Mouse (Mus musculus): ENCODE results near the gene Gm45213. TPM values are rescaled to one million over a fixed set of nuclear protein-coding genes. Genes with fewer than 3 reads are reported as not detected.

Gene Gm45213
- polyA plus RNA-seq, 1 experiment from 2014 or later, result not detected

DNA sequence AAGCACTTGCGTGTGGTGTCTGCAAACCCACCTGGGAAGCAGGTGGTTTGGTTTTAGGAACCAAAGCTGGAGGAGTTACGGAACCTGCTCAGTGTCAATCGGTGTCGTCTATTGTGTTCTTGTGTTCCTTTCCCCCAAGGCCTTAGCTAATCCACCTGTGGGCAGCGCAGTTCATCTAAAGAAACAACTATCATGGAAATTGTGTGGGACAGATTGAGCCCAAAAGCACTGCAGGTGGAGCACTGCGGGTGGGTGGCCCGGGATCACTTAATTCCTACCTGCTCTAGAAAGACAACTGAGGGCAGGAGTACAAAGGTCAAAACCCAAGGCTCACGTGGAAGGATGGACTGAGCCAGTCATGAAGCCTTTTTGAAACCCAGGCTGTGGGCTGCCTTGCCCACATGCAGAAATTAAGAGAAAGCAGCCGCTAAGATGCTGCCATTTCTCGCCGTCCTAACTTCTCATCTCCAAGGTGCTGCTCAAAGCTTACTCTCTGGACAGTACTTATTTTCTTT lies 47.3 kb downstream of the Gm45213 start:
- Histone ChIP-seq H3K36me3 (peaks cover 63% of the 10 kb centered on the region), H3K9me3 (no peaks in the 10 kb centered on the region), H3K27ac (no peak overlapping the region), H3K4me1 (no peaks in the 10 kb centered on the region), H3K9ac (no peak overlapping the region), H3K4me3 (no peak overlapping the region), H3K27me3 (no peaks in the 10 kb centered on the region), H3K4me2 (replicated peaks) (no peak overlapping the region)
- WGBS, result 80% methylated on average over 11 of the region's 11 CpGs
- ATAC-seq (ENCODE audit: insufficient number of reproducible peaks, insufficient read depth, low FRiP score, low TSS enrichment), result no peak

DNA sequence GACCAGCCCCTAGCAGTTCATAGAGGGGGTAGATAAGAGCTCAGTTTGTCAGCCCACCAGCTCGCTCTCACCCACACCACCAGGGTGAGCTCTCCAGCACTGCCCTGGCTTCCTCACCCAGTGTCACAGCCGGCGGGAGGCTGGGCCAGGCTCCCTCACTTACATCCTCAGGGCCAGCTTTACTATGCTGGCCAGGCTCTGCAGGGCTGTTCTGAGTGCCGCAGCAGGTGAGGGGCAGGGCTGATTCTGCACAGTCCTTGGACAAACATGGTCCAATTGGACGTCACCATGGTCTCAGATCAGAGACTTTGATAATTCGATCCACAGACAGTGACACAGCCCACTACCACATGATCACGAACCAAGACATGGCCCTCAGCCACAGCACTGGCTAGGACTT lies 48.2 kb downstream of the Gm45213 start:
- ATAC-seq (ENCODE audit: insufficient number of reproducible peaks, insufficient read depth, low FRiP score, low TSS enrichment), result no peak
- Histone ChIP-seq H3K27me3 (no peaks in the 10 kb centered on the region), H3K4me1 (no peaks in the 10 kb centered on the region), H3K36me3 (peaks cover 56% of the 10 kb centered on the region), H3K4me2 (replicated peaks) (no peak overlapping the region), H3K9ac (no peak overlapping the region), H3K9me3 (no peaks in the 10 kb centered on the region), H3K27ac (no peak overlapping the region), H3K4me3 (no peak overlapping the region)
- WGBS, result 83% methylated on average over 7 of the region's 7 CpGs

DNA sequence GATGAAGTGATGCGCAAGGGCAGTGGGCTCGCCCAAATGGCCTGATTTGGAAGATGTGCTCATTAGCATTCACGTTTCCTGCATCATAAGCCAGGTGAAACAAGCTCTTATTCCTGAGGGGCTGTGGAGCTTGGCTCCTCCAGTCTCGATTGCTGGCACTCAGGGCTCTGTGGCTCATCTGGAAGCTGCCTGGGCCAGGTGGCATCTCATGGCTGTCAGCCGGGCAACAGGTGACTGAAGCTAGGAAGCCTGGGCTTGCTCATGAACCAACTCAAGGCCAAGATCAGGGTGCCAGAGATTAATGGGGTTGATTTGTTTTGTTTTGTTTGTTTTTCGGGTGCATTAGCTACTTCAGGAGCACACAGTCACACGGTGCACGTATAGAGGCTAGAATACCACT lies 49.3 kb downstream of the Gm45213 start:
- H3K9ac ChIP-seq, result no peak overlapping the region
- no peak overlapping the region for H3K4me3 ChIP-seq
- no peak overlapping the region for H3K27ac ChIP-seq
- H3K27me3 ChIP-seq, result no peaks in the 10 kb centered on the region
- peaks cover 45% of the 10 kb centered on the region for H3K36me3 ChIP-seq
- no peak overlapping the region for H3K4me2 ChIP-seq (replicated peaks)
- 87% methylated on average over 8 of the region's 8 CpGs for WGBS
- H3K4me1 ChIP-seq, result no peaks in the 10 kb centered on the region
- ATAC-seq (ENCODE audit: insufficient number of reproducible peaks, insufficient read depth, low FRiP score, low TSS enrichment), result no peak
- no peaks in the 10 kb centered on the region for H3K9me3 ChIP-seq

DNA sequence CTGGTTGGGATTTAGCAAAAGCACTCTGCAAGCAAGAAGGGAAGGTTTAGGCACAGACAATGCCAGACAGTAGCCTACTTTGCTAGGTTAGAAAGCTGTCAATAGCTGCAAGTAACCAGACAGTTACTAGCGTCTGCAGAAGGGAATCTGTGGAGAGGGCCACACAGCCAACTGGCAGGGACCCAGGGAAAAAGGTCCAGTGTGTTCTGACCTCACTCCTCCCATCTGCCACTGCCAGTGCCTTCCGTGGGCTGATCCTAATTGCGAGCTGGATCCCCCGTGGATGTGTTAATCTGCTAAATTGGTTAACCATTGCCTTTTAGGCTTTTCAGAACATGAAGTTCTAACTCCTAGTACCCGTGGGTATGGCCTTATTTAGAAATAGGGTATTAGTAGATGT lies 50.7 kb downstream of the Gm45213 start:
- Histone ChIP-seq H3K27ac (no peak overlapping the region), H3K9me3 (no peaks in the 10 kb centered on the region), H3K4me2 (replicated peaks) (no peak overlapping the region), H3K36me3 (peaks cover 31% of the 10 kb centered on the region), H3K4me1 (no peaks in the 10 kb centered on the region), H3K27me3 (no peaks in the 10 kb centered on the region), H3K9ac (no peak overlapping the region), H3K4me3 (no peak overlapping the region)
- 77% methylated on average over 5 of the region's 5 CpGs for WGBS
- no peak for ATAC-seq (ENCODE audit: insufficient number of reproducible peaks, insufficient read depth, low FRiP score, low TSS enrichment)

DNA sequence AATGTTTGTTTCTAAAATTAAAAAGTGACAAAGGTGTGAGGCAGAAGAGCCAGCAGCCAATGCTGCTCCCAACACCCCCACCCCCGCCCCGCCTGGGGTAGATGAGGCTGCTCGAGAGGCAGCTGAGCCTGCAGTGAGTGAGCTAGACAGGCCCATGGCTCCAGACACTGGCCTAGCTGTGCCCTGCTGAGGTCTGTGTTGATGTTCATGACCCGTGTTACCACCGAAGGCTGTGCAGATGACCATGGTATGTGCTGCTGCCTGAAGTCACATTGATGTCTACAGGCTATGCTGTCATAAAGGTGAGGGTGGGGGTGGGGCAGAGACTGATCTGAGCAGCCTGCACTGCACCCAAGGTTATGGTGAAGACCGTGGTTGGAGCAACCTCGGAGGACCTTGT lies 55.4 kb downstream of the Gm45213 start:
- no peak for ATAC-seq (ENCODE audit: insufficient number of reproducible peaks, insufficient read depth, low FRiP score, low TSS enrichment)
- Histone ChIP-seq H3K4me1 (no peaks in the 10 kb centered on the region), H3K4me2 (replicated peaks) (no peak overlapping the region), H3K9me3 (no peaks in the 10 kb centered on the region), H3K36me3 (no peaks in the 10 kb centered on the region), H3K4me3 (no peak overlapping the region), H3K27me3 (no peaks in the 10 kb centered on the region), H3K9ac (no peak overlapping the region), H3K27ac (no peak overlapping the region)
- 73% methylated on average over 7 of the region's 7 CpGs for WGBS

DNA sequence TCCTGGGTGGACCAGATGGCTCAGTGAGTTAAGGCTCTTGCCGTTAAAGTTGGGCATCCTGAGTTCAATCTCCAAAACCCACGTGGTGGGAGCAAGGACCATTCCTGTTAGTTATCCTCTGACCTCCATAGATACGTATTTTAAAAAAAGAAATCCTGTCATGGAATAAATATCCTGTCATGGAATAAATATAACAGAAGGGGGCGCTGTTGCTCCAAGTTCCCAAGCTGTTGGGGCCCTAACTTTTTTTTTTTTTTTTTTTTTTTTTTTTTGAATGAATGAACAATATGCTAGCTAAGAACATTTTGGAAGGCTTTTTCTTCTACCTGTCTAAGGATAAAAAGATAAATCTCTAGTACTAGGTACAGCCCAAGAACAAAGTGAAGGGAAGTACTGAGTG lies 58.5 kb downstream of the Gm45213 start:
- H3K9ac ChIP-seq, result no peak overlapping the region

DNA sequence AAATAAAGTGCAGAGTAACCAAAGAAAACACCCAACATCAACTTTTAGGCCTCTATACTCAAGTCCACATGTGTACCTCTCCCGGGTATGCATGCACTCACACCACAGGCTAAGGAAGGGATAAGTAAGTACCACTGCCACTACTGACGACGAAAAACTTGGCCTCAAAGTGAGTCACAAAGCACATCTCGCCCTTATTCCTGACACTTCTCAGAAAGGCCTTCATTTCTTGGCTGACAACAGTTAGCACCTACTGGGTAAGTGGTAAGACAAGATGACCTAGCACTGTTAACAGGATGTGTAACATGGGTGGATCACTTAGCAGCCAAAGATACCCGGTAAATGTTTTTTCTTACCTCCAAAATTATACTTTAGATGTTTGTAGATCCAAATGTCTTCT lies 61.1 kb downstream of the Gm45213 start:
- Histone ChIP-seq H3K4me1 (0 out of 2 replicates have a peak, but pooled peaks cover 8% of the 10 kb centered on the region), H3K9me3 (no peaks in the 10 kb centered on the region), H3K27ac (no peak overlapping the region), H3K27me3 (no peaks in the 10 kb centered on the region), H3K4me3 (no peak overlapping the region), H3K4me2 (replicated peaks) (no peak overlapping the region), H3K9ac (no peak overlapping the region), H3K36me3 (no peaks in the 10 kb centered on the region)
- 88% methylated on average over 5 of the region's 5 CpGs for WGBS
- no peak for ATAC-seq (ENCODE audit: insufficient number of reproducible peaks, insufficient read depth, low FRiP score, low TSS enrichment)

More for the DNA sequence above, 58.5 kb downstream of the Gm45213 start:
- no peaks in the 10 kb centered on the region for H3K36me3 ChIP-seq
- H3K4me1 ChIP-seq, result 0 out of 2 replicates have a peak, but pooled peaks cover 8% of the 10 kb centered on the region
- H3K27me3 ChIP-seq, result no peaks in the 10 kb centered on the region
- no peak overlapping the region for H3K4me3 ChIP-seq
- no peak for ATAC-seq (ENCODE audit: insufficient number of reproducible peaks, insufficient read depth, low FRiP score, low TSS enrichment)
- H3K27ac ChIP-seq, result no peak overlapping the region
- H3K4me2 ChIP-seq (replicated peaks), result no peak overlapping the region
- 7% methylated on average over 4 of the region's 4 CpGs for WGBS
- no peaks in the 10 kb centered on the region for H3K9me3 ChIP-seq

DNA sequence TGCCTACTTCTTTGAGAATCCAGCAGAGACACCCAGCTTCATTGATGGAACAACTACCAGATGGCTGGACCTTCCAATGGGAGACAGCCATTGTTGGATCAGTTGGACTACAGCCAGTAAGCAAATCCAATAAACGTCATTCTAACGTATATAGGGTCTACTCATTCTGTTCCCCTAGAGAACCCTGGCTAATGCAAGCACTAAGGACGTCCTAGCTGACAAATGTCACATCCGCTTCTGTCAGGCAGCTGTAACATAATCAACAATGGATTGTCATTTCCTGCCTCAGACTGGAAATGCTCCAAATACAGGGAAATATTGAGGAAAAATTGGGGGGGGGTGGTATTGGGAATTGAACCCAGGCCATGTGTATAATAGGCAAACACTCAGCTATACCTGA lies 62.4 kb downstream of the Gm45213 start:
- Histone ChIP-seq H3K9me3 (no peaks in the 10 kb centered on the region), H3K4me3 (no peak overlapping the region), H3K27me3 (no peaks in the 10 kb centered on the region), H3K27ac (no peak overlapping the region), H3K9ac (no peak overlapping the region), H3K36me3 (no peaks in the 10 kb centered on the region), H3K4me2 (replicated peaks) (no peak overlapping the region), H3K4me1 (0 out of 2 replicates have a peak, but pooled peaks cover 8% of the 10 kb centered on the region)
- ATAC-seq (ENCODE audit: insufficient number of reproducible peaks, insufficient read depth, low FRiP score, low TSS enrichment), result no peak
- WGBS, result 59% methylated on average over 4 of the region's 4 CpGs

DNA sequence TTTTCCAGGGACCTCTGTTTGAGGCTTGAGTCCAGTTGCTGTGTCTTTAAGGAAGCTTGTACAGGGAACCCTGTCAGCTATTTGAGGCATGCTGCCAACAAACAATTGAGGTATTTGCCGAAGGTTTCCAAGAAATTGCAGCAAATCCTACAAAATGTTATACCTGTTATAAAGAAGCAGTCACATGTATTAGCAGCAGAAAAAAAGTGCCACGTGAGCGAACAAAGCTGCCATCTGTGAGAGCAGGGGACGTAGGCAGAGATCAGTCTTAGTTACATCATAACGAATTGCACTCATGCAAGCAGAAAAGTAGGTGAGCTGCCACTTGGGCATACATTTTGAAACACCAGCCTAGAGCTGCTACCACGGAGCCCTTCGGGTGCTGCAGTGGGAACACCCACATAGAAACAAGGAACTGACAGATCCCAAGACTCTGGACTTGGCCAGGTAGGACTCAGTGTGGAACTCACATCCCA lies 63.2 kb downstream of the Gm45213 start:
- Histone ChIP-seq H3K4me1 (peaks cover 12% of the 10 kb centered on the region; the same call in 1 of the 2 replicates), H3K9me3 (no peaks in the 10 kb centered on the region), H3K27ac (no peak overlapping the region), H3K36me3 (no peaks in the 10 kb centered on the region), H3K27me3 (no peaks in the 10 kb centered on the region), H3K9ac (no peak overlapping the region), H3K4me3 (no peak overlapping the region), H3K4me2 (replicated peaks) (no peak overlapping the region)
- no peak for ATAC-seq (ENCODE audit: insufficient number of reproducible peaks, insufficient read depth, low FRiP score, low TSS enrichment)
- 64% methylated on average over 7 of the region's 7 CpGs for WGBS

DNA sequence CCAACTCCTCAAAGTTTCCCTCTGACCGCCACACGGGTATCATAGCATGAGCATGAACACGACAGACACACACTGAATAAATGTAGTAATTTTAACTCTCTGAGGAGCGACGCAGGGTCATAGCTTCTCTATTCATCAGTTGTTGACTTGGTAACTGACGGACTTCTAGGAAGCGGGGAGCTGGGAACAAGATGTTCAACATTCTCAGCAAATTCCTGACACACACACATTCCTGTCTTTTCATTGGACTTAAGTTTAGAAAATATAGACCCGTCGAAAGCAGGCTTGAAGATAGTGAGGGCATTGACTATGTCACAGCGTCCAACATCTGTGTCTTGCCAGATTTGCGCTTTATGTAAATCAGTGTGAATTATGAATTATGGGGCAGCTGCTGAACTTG lies 63.8 kb downstream of the Gm45213 start:
- 72% methylated on average over 11 of the region's 11 CpGs for WGBS
- Histone ChIP-seq H3K9ac (no peak overlapping the region), H3K27ac (no peak overlapping the region), H3K9me3 (no peaks in the 10 kb centered on the region), H3K27me3 (no peaks in the 10 kb centered on the region), H3K4me3 (no peak overlapping the region), H3K4me1 (peaks cover 17% of the 10 kb centered on the region), H3K36me3 (no peaks in the 10 kb centered on the region), H3K4me2 (replicated peaks) (no peak overlapping the region)
- no peak for ATAC-seq (ENCODE audit: insufficient number of reproducible peaks, insufficient read depth, low FRiP score, low TSS enrichment)

DNA sequence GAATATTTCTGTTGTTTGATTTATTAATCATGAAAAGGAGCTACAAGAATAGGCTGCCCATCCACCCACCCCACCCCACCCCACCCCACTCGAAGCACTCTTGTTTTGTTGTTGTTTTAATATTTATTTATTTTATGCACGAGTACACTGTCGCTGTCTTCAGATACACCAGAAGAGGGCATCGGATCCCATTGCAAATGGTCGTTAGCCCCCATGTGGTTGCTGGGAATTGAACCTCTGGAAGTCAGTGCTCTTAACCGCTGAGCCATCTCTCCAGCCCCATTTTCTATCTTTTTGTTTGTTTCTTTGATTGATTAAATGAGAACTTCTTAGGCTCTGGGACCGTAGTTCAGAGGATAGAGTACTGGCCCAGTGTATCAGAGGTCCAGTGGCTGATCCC lies 64.5 kb downstream of the Gm45213 start:
- no peak overlapping the region for H3K4me2 ChIP-seq (replicated peaks)
- no peaks in the 10 kb centered on the region for H3K36me3 ChIP-seq
- WGBS, result 10% methylated on average over 7 of the region's 7 CpGs
- no peak overlapping the region for H3K27ac ChIP-seq
- no peak overlapping the region for H3K4me3 ChIP-seq
- peaks cover 22% of the 10 kb centered on the region for H3K4me1 ChIP-seq
- H3K27me3 ChIP-seq, result no peaks in the 10 kb centered on the region
- ATAC-seq (ENCODE audit: insufficient number of reproducible peaks, insufficient read depth, low FRiP score, low TSS enrichment), result no peak
- H3K9ac ChIP-seq, result no peak overlapping the region
- H3K9me3 ChIP-seq, result no peaks in the 10 kb centered on the region

DNA sequence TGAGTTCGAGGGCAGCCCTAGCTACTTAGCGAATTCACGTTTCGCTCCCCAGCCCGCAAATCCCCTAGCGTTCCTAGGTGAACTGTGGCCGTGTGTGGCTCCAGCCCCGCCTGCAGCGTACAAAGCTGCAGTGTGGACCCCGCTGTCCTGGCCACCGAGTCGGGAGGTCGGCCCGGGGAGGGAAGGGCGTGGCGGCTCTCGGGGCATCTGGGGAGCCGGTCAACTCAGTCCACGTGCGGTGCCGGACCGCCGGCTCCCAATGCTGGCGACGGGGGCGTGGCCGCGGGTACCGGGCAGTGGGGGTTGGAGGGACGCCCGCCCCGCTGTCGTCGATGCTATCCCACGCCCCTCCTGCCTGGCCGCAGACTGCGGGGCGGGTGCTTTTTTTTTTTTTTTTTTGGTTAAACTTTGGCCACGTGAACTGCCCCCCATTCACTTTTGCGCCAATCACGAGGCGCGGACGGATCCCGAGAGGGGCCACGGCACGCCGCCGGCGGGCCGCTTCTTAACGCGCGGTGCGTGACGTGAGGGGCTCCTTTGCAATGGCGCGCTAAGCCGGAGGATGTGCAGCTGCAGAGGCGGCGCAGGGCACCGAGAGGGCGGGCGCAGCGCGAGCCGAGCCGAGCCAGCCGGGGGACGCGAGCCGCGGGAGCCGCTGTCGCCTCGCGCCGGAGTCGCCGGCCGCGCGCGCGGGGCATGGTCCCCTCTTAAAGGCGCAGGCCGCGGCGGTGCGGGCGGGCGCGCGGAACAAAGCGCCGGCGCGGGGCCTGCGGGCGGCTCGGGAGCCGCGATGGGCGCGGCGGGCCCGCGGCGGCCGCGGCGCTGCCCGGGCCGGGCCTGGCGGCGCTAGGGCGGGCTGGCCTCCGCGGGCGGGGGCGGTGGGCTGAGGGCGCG lies 65.8 kb downstream of the Gm45213 start, which contains the start of gene Chsy1:
Gene Chsy1 (plus strand): TSS at position 555 of the 894 bp plus-strand sequence.
- Histone ChIP-seq H3K4me1 (peaks cover 22% of the 10 kb centered on the region), H3K9me3 (no peaks in the 10 kb centered on the region), H3K4me2 (replicated peaks) (peak within 1 kb of the TSS; percentile 84), H3K9ac (peak within 1 kb of the TSS; percentile 97), H3K4me3 (peak within 1 kb of the TSS; percentile 97), H3K27me3 (no peaks in the 10 kb centered on the region), H3K36me3 (peaks cover 1% of the 10 kb centered on the region), H3K27ac (peak within 1 kb of the TSS; percentile 93)
- under 1% methylated on average over 96 of the region's 123 CpGs for WGBS
- ATAC-seq (ENCODE audit: insufficient number of reproducible peaks, insufficient read depth, low FRiP score, low TSS enrichment), result peak; percentile 69

All from embryonic facial prominence, embryonic 12.5 days (tissue).